Mouse (Mus musculus): ENCODE measurements around the gene Lefty1.

DNA sequence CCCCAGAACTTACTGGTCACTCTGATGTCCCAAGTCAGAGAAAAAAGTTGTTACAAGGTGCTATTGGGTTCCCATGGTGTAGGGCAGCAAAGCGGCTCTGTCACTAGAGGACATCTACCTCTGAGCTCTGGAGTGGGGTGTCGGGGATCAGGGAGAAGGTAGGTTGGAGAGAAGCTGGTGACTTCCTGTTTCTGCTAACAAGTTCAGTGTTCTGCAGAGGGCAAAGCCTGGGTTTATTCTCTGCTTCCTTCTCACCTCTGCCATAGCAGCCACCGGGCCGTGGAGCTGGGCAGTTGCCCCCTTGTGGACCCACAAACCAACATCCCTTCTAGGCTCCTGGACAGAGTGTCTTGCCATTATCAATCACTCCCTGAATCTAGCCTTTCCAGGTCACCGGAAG is 22.0 kb upstream of the Lefty1 start:
- TF ChIP-seq GATA1 (IDR thresholded peaks at IDR 0.05; ENCODE audit: borderline replicate concordance, low read length) (no peak), FLI1 (IDR thresholded peaks at IDR 0.05; ENCODE audit: low read length) (no peak)
